ENCODE assay signal across 8 mouse cellular contexts in genomic region chr12:105032147-105032831, GRCm38 (mm10). TPM values are rescaled to one million over a fixed set of nuclear protein-coding genes. Genes with fewer than 3 reads are reported as not detected.
DNase-seq lines count a peak whose midpoint lies in the region; ATAC-seq lines count a peak whose summit lies in the region.

TSS of gene Glrx5 (plus strand) at chr12:105032688.

- intact Hi-C loops in left cerebral cortex, postnatal 14 days (cut with DNase I): no loop called here

- peak; percentile 90 to 92 for DNase-seq in adrenal gland, adult 18-20 months (ENCODE audit: low spot score in 2 of 2)
- DNase-seq in embryo, embryonic 11 days: peak; percentile 99
- DNase-seq in gastrocnemius, postnatal 25 days: peak; percentile 100
- DNase-seq in intestine, embryonic 14.5 days (ENCODE audit: low spot score): peak; percentile 97
- peak; percentile 100 for DNase-seq in left cerebral cortex, postnatal 14 days (ENCODE audit: low spot score in 2 of 2)
- peak; percentile 100 for DNase-seq in mesoderm, embryonic 11.5 days (ENCODE audit: low read depth, low spot score)
- peak; percentile 100 for DNase-seq in right cerebral cortex, postnatal 36 days (ENCODE audit: low spot score in 2 of 2)
- peak; percentile 100 for DNase-seq in yolk sac, embryonic 10.5 days (ENCODE audit: low spot score)

- H3K4me1 ChIP-seq in intestine, embryonic 14.5 days (replicated peaks; ENCODE audit: control insufficient read depth, insufficient read depth, low read length): peaks cover 27% of the 10 kb centered on the region

- no peaks in the 10 kb centered on the region for H3K9me3 ChIP-seq in intestine, embryonic 14.5 days (ENCODE audit: control insufficient read depth, low read length)

- under 1% methylated on average over 72 of the region's 72 CpGs for WGBS in intestine, embryonic 14.5 days

- H3K9ac ChIP-seq in intestine, embryonic 14.5 days (ENCODE audit: low read length): peak within 1 kb of the TSS; percentile 81

- H3K27ac ChIP-seq in intestine, embryonic 14.5 days (ENCODE audit: low read depth): peak within 1 kb of the TSS; percentile 61

- peak within 1 kb of the TSS; percentile 93 for H3K4me2 ChIP-seq in intestine, embryonic 14.5 days (ENCODE audit: low read length)

- no peaks in the 10 kb centered on the region for H3K27me3 ChIP-seq in intestine, embryonic 14.5 days (replicated peaks; ENCODE audit: control insufficient read depth, insufficient read depth, low read length)

- H3K36me3 ChIP-seq in intestine, embryonic 14.5 days (ENCODE audit: control insufficient read depth, insufficient read depth, low read length): peaks cover 16% of the 10 kb centered on the region

- peak; percentile 99 for ATAC-seq in intestine, embryonic 14.5 days (replicated peaks; ENCODE audit: low FRiP score, low TSS enrichment, low read depth)

- peak within 1 kb of the TSS; percentile 98 for H3K4me3 ChIP-seq in intestine, embryonic 14.5 days (ENCODE audit: low read depth, low read length)

RNA-seq across cellular contexts. Expression of gene Glrx5, which starts in this region (rescaled TPM):
- total RNA-seq in adrenal gland, adult 18-20 months (2021): 100 to 1,000 TPM; 115 to 227 TPM
- total RNA-seq in gastrocnemius, postnatal 25 days (2021): 10 to 100 TPM; 63.5 to 64.9 TPM
- polyA plus RNA-seq in intestine, embryonic 14.5 days (2014; fragmentation: Nextera tagmentation; extraction: Ambion mirVana): 190 and 193 TPM in 2 replicates
- 10 to 100 TPM; 62.5 to 64.1 TPM for total RNA-seq in left cerebral cortex, postnatal 14 days (2021)

Comparison
In these comparisons a context has a peak if more than half of its experiments do, and no peak if none do; other contexts are left out.
1. Peak in every context shown above with its lines: DNase-seq, ATAC-seq, H3K4me3 ChIP-seq and H3K27ac ChIP-seq.